Mouse (Mus musculus) thymus, adult 2 months (tissue): Measurements from ENCODE around the gene Tfg. TPM values are rescaled to one million over a fixed set of nuclear protein-coding genes. Genes with fewer than 3 reads are reported as not detected.

Experiments
- DNase-seq: peaks from one replicate; pipeline ENCODE4 v3.0.0; 2021
- H3K27ac ChIP-seq: fragments of 200-500 bp; 2 replicates; pipeline ENCODE4 v1.5.1; 2012; ENCODE audit warnings: low read length, control low read depth; ENCODE audit not compliant: control insufficient read depth, insufficient read depth
- H3K27me3 ChIP-seq: fragments of 200-500 bp; 2 replicates; pipeline ENCODE4 v1.6.1; 2012; ENCODE audit warnings: mild to moderate bottlenecking, low read length, moderate library complexity, mixed read lengths; ENCODE audit not compliant: control insufficient read depth, insufficient read depth
- H3K36me3 ChIP-seq: fragments of 200-500 bp; 2 replicates; pipeline ENCODE4 v1.6.1; 2012; ENCODE audit warnings: mild to moderate bottlenecking, low read length, moderate library complexity; ENCODE audit not compliant: control insufficient read depth, insufficient read depth
- H3K4me1 ChIP-seq: fragments of 200-500 bp; replicated peaks from 2 replicates; pipeline ENCODE4 v1.6.1; 2012; ENCODE audit warnings: low read length; ENCODE audit not compliant: control insufficient read depth, insufficient read depth
- H3K4me3 ChIP-seq: fragments of 200-500 bp; 2 replicates; pipeline ENCODE4 v1.5.1; 2012; ENCODE audit warnings: mild to moderate bottlenecking, low read length, control low read depth, moderate library complexity; ENCODE audit not compliant: control insufficient read depth, insufficient read depth
- CTCF ChIP-seq: fragments of 200-500 bp; IDR thresholded peaks from 2 replicates; pipeline ENCODE4 v1.5.1; 2012; ENCODE audit warnings: mild to moderate bottlenecking, control low read depth, low read length, moderate library complexity, borderline replicate concordance; ENCODE audit not compliant: control insufficient read depth, poor library complexity, insufficient read depth; ENCODE audit errors: extremely low read depth
- POLR2A ChIP-seq: fragments of 200-500 bp; IDR thresholded peaks from 2 replicates; pipeline ENCODE4 v1.6.1; 2012; ENCODE audit warnings: mild to moderate bottlenecking, low read length, control low read depth, moderate library complexity; ENCODE audit not compliant: control insufficient read depth, poor library complexity, insufficient read depth; ENCODE audit errors: extremely low read depth
- WGBS: fragments of 180-500 bp; shearing (Covaris S2); methylation state at CpG from one replicate; pipeline ENCODE4 v1.1.7; 2018; 5-methylcytosine and 5-hydroxymethylcytosine counted together
- polyA plus RNA-seq: library from polyadenylated mRNA; depleted of rRNA; stranded (reverse); fragments of >200 nt; gene quantifications from 2 replicates; pipeline ENCODE4 v1.2.3, GENCODE M21; 2012; rRNA removed

Tfg gene
- polyA plus RNA-seq, 1 experiment, result 109 TPM

- Histone ChIP-seq H3K4me3 (no peak overlapping the region), H3K36me3 (no peaks in the 10 kb centered on the region), H3K27me3 (no peaks in the 10 kb centered on the region), H3K27ac (no peak overlapping the region), H3K4me1 (no peaks in the 10 kb centered on the region)
- 38% methylated on average over 2 of the region's 2 CpGs for WGBS
- TF ChIP-seq CTCF, result no peak
- no peak for TF ChIP-seq POLR2A
- DNase-seq, result no peak
Observed at GRCm38 (mm10) chr16:56645251-56645650, 72.0 kb downstream of the Tfg start.

Other genes starting within 250 kb of the Tfg start
- gene Abi3bp, start 239.6 kb downstream of the Tfg start, polyA plus RNA-seq, result 0.97 and 1.3 TPM in 2 replicates
- 0.15 and 0.38 TPM in 2 replicates for gene Adgrg7, start 78.4 kb upstream of the Tfg start, polyA plus RNA-seq
- gene Tmem45a, start 168.7 kb upstream of the Tfg start, polyA plus RNA-seq, result 1.2 and 2.7 TPM in 2 replicates
- not detected in 2 replicates for gene Lnp1, start 210.6 kb upstream of the Tfg start, polyA plus RNA-seq